Comparison of ENCODE assay signal across 8 mouse cellular contexts in the genomic region with DNA sequence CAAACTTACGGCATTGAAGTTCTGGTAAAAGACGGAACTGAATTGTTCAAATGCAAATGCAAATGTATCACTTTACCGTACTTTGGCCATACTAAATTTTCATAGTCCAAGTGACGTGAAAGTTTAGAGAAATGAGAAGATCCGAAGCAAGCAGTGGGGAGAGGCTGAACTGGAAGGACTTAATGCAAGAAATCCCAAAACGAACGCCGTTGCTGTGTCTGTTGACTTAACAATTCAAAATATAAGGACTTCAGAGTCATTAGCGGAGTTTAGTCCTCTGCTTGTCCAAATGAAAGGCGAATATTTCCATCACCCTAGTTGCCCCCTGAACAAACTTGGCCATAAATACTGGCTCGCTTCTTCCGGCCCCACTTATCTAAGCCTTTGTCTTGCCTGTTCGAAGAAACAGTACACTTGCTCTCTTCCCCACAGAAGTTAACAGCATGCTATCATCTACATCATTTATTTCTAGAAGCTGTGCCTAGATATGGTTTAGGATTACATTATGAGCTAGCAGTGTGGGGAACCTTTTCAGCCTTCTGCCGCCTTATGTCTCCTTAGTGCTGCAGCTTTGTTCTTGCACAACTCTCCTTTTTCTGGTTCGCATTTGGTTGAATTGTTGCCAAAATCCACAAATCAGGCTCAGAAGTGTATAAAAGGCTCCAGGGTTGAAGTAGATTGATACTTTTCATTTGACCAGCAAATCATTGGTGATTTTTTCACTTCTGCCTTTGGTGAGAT. TPM values are rescaled to one million over a fixed set of nuclear protein-coding genes. Genes with fewer than 3 reads are reported as not detected.
DNase-seq lines count a peak whose midpoint lies in the region; ATAC-seq and TF ChIP-seq lines count a peak whose summit lies in the region.

No protein-coding gene starts in this region.

- no peak for ATAC-seq in forebrain, embryonic 12.5 days (ENCODE audit: low FRiP score)
- no peak for ATAC-seq in intestine, postnatal 0 days

- WGBS in forebrain, embryonic 12.5 days = 10% methylated on average over 15 of the region's 15 CpGs
- WGBS in intestine, postnatal 0 days = under 1% methylated on average over 15 of the region's 15 CpGs

- DNase-seq in cerebellum, postnatal 10 days = peak; percentile 6 to 36
- no peak for DNase-seq in cerebellum, postnatal 4 days (ENCODE audit: low spot score in 2 of 2)
- DNase-seq in Muller cell, postnatal 12 days (ENCODE audit: inconsistent ontology term) = peak; percentile 74
- DNase-seq in mesoderm, embryonic 11.5 days (ENCODE audit: low read depth, low spot score) = peak; percentile 39
- DNase-seq in layer of hippocampus, adult 9-11 months = no peak
- DNase-seq in right cerebral cortex, postnatal 10 days (ENCODE audit: low spot score in 2 of 2) = no peak

- no peaks in the 10 kb centered on the region for H3K27me3 ChIP-seq in forebrain, embryonic 12.5 days
- no peaks in the 10 kb centered on the region for H3K27me3 ChIP-seq in intestine, postnatal 0 days (replicated peaks; ENCODE audit: control insufficient read depth, insufficient read depth, low read length)

- H3K4me2 ChIP-seq in forebrain, embryonic 12.5 days = peak overlapping the region; percentile 62
- H3K4me2 ChIP-seq in intestine, postnatal 0 days (replicated peaks; ENCODE audit: low read depth) = peak overlapping the region; percentile 61

- H3K4me3 ChIP-seq in forebrain, embryonic 12.5 days (replicated peaks) = peak overlapping the region; percentile 48
- H3K4me3 ChIP-seq in intestine, postnatal 0 days (ENCODE audit: low read depth, low read length) = peak overlapping the region; percentile 48

- TF ChIP-seq CTCF in intestine, postnatal 0 days (IDR thresholded peaks at IDR 0.05; ENCODE audit: low read depth) = no peak

- H3K9me3 ChIP-seq in forebrain, embryonic 12.5 days = no peaks in the 10 kb centered on the region
- no peaks in the 10 kb centered on the region for H3K9me3 ChIP-seq in intestine, postnatal 0 days (ENCODE audit: control insufficient read depth)

- peak overlapping the region; percentile 66 for H3K9ac ChIP-seq in forebrain, embryonic 12.5 days
- peak overlapping the region; percentile 60 for H3K9ac ChIP-seq in intestine, postnatal 0 days (ENCODE audit: low read depth, low read length)

- peak overlapping the region; percentile 99 for H3K27ac ChIP-seq in forebrain, embryonic 12.5 days
- peak overlapping the region; percentile 95 for H3K27ac ChIP-seq in intestine, postnatal 0 days (ENCODE audit: low read depth, low read length)

- no peaks in the 10 kb centered on the region for H3K36me3 ChIP-seq in forebrain, embryonic 12.5 days (replicated peaks)
- no peaks in the 10 kb centered on the region for H3K36me3 ChIP-seq in intestine, postnatal 0 days (ENCODE audit: control insufficient read depth, insufficient read depth)

- H3K4me1 ChIP-seq in forebrain, embryonic 12.5 days = peaks cover 19% of the 10 kb centered on the region
- 0 out of 2 replicates have a peak, but pooled peaks cover 3% of the 10 kb centered on the region for H3K4me1 ChIP-seq in intestine, postnatal 0 days (replicated peaks; ENCODE audit: control insufficient read depth, insufficient read depth, low read length)

RNA-seq across cellular contexts. Expression of a gene that starts 1.3 kb away (rescaled TPM):
- polyA plus RNA-seq in forebrain, embryonic 12.5 days (2016; fragmentation: Nextera tagmentation; extraction: Ambion mirVana) = 34.6 and 36.5 TPM in 2 replicates
- 211 and 224 TPM in 2 replicates for polyA plus RNA-seq in intestine, postnatal 0 days (2015; fragmentation: Nextera tagmentation; extraction: Ambion mirVana)

RNA-seq across cellular contexts. Expression of a gene that starts 1.5 kb away (rescaled TPM):
- polyA plus RNA-seq in forebrain, embryonic 12.5 days (2016; fragmentation: Nextera tagmentation; extraction: Ambion mirVana) = 1.4 and 1.6 TPM in 2 replicates
- 0.46 TPM in 2 replicates for polyA plus RNA-seq in intestine, postnatal 0 days (2015; fragmentation: Nextera tagmentation; extraction: Ambion mirVana)

RNA-seq across cellular contexts. Expression of a gene that starts 10.3 kb away (rescaled TPM):
- polyA plus RNA-seq in forebrain, embryonic 12.5 days (2016; fragmentation: Nextera tagmentation; extraction: Ambion mirVana) = not detected in 2 replicates
- not detected in 2 replicates for polyA plus RNA-seq in intestine, postnatal 0 days (2015; fragmentation: Nextera tagmentation; extraction: Ambion mirVana)

RNA-seq across cellular contexts. Expression of a gene that starts 13.0 kb away (rescaled TPM):
- 6.1 and 9.8 TPM in 2 replicates for polyA plus RNA-seq in forebrain, embryonic 12.5 days (2016; fragmentation: Nextera tagmentation; extraction: Ambion mirVana)
- 2.9 and 3.0 TPM in 2 replicates for polyA plus RNA-seq in intestine, postnatal 0 days (2015; fragmentation: Nextera tagmentation; extraction: Ambion mirVana)

RNA-seq across cellular contexts. Expression of a gene that starts 25.4 kb away (rescaled TPM):
- polyA plus RNA-seq in forebrain, embryonic 12.5 days (2016; fragmentation: Nextera tagmentation; extraction: Ambion mirVana) = 2.0 and 2.5 TPM in 2 replicates
- 12.5 TPM in 2 replicates for polyA plus RNA-seq in intestine, postnatal 0 days (2015; fragmentation: Nextera tagmentation; extraction: Ambion mirVana)

Comparison
In these comparisons a context has a peak if more than half of its experiments do, and no peak if none do; other contexts are left out.
1. DNase-seq: peak in cerebellum, postnatal 10 days (2 of 2), Muller cell, postnatal 12 days (single experiment) and mesoderm, embryonic 11.5 days (single experiment); none in cerebellum, postnatal 4 days (0 of 2), layer of hippocampus, adult 9-11 months (single experiment) and right cerebral cortex, postnatal 10 days (0 of 2).